Mouse (Mus musculus) hindbrain, postnatal 0 days (tissue): ENCODE data around the gene Wnt6. TPM values are rescaled to one million over a fixed set of nuclear protein-coding genes. Genes with fewer than 3 reads are reported as not detected.

ENCODE experiments used
- ATAC-seq: fragments of 200-750 bp; cut with Nextera tagmentation; 2 replicates; pipeline ENCODE4 v1.8.0; 2017; ENCODE audit warnings: mild to moderate bottlenecking, moderate TSS enrichment, moderate library complexity
- DNase-seq: peaks from one replicate; pipeline ENCODE4 v3.0.0-alpha.2; 2015; ENCODE audit warnings: low spot score
- H3K27ac ChIP-seq: fragments of 300-500 bp; sonication (generic); 2 replicates; pipeline ENCODE4 v1.5.1; 2014; ENCODE audit warnings: mild to moderate bottlenecking
- H3K27me3 ChIP-seq: fragments of 300-500 bp; sonication (generic); 2 replicates; pipeline ENCODE4 v1.6.1; 2014; ENCODE audit warnings: low read length, mixed read lengths; ENCODE audit not compliant: insufficient read depth
- H3K36me3 ChIP-seq: fragments of 300-500 bp; sonication (generic); 2 replicates; pipeline ENCODE4 v1.6.1; 2014; ENCODE audit warnings: low read length, mixed read lengths; ENCODE audit not compliant: insufficient read depth
- H3K4me1 ChIP-seq: fragments of 300-500 bp; sonication (generic); 2 replicates; pipeline ENCODE4 v1.6.1; 2014; ENCODE audit warnings: antibody characterized with exemption, low read length, mixed read lengths; ENCODE audit not compliant: insufficient read depth
- H3K4me2 ChIP-seq: fragments of 300-500 bp; sonication (generic); 2 replicates; pipeline ENCODE4 v1.6.1; 2014; ENCODE audit warnings: low read depth, mild to moderate bottlenecking, low read length, moderate library complexity, mixed read lengths
- H3K4me3 ChIP-seq: fragments of 300-500 bp; sonication (generic); 2 replicates; pipeline ENCODE4 v1.5.1; 2014; ENCODE audit warnings: low read length
- H3K9ac ChIP-seq: fragments of 300-500 bp; sonication (generic); replicated peaks from 2 replicates; pipeline ENCODE4 v1.6.1; 2014; ENCODE audit warnings: mild to moderate bottlenecking, low read length, moderate library complexity, mixed read lengths
- H3K9me3 ChIP-seq: fragments of 300-500 bp; sonication (generic); 2 replicates; pipeline ENCODE4 v1.6.1; 2016; ENCODE audit warnings: low read length, mixed read lengths
- CTCF ChIP-seq: IDR thresholded peaks from 2 replicates; pipeline ENCODE4 v1.5.1; 2016; ENCODE audit warnings: antibody characterized with exemption, control low read depth, low read depth
- WGBS: fragments of 180-500 bp; shearing (Covaris S2); extraction: QIAGEN DNeasy Blood & Tissue Kit; methylation state at CpG from one replicate; pipeline ENCODE4 v1.1.7; 2014; 5-methylcytosine and 5-hydroxymethylcytosine counted together
- polyA plus RNA-seq: library from polyadenylated mRNA; unstranded; fragments of >200 nt; fragmentation: Nextera tagmentation; extraction: Ambion mirVana; gene quantifications from 2 replicates; pipeline ENCODE4 v1.2.1, GENCODE M21; 2015
- total RNA-seq: library from RNA; depleted of rRNA; stranded (reverse); fragments of >200 nt; gene quantifications from 2 replicates; pipeline ENCODE4 v1.2.3, GENCODE M21; 2014

Wnt6 gene
- total and polyA plus RNA-seq, 2 experiments from 2014 or later = 7.4 to 11.2 TPM

- 0 out of 2 replicates have a peak, but pooled peaks have one; percentile 6 for ATAC-seq
- peaks cover 20% of the 10 kb centered on the region for H3K4me1 ChIP-seq
These were observed 22.9 kb downstream of the Wnt6 start for GRCm38 (mm10) chr1:74794487-74795144.

GRCm38 (mm10) chr1:74795145-74795529, 23.4 kb downstream of the Wnt6 start:
- 0% methylated on average over 5 of the region's 11 CpGs for WGBS
- ATAC-seq = no peak
- Histone ChIP-seq H3K9me3 (no peaks in the 10 kb centered on the region), H3K27ac (no peak overlapping the region), H3K9ac (no peak overlapping the region), H3K4me2 (peak overlapping the region; percentile 53; the same call in 1 of the 2 replicates), H3K36me3 (no peaks in the 10 kb centered on the region), H3K4me3 (no peak overlapping the region), H3K4me1 (peaks cover 20% of the 10 kb centered on the region), H3K27me3 (peaks cover 41% of the 10 kb centered on the region)
- TF ChIP-seq CTCF = no peak
- DNase-seq = no peak

More at GRCm38 (mm10) chr1:74794487-74795144, 22.9 kb downstream of the Wnt6 start:
- H3K4me3 ChIP-seq = peak overlapping the region; percentile 27
- peak overlapping the region; percentile 24; the same call in 1 of the 2 replicates for H3K9ac ChIP-seq
- H3K9me3 ChIP-seq = no peaks in the 10 kb centered on the region
- WGBS = 1% methylated on average over 34 of the region's 38 CpGs
- H3K27me3 ChIP-seq = peaks cover 42% of the 10 kb centered on the region
- peak; percentile 35 for DNase-seq
- H3K4me2 ChIP-seq = peak overlapping the region; percentile 53
- no peak overlapping the region for H3K27ac ChIP-seq
- H3K36me3 ChIP-seq = no peaks in the 10 kb centered on the region
- TF ChIP-seq CTCF = no peak

GRCm38 (mm10) chr1:74797459-74797858, 25.8 kb downstream of the Wnt6 start:
- Histone ChIP-seq H3K4me1 (peaks cover 11% of the 10 kb centered on the region; the same call in 1 of the 2 replicates), H3K27me3 (peaks cover 40% of the 10 kb centered on the region), H3K4me3 (no peak overlapping the region), H3K9me3 (no peaks in the 10 kb centered on the region), H3K36me3 (no peaks in the 10 kb centered on the region), H3K27ac (no peak overlapping the region), H3K9ac (no peak overlapping the region), H3K4me2 (no peak overlapping the region)
- WGBS = 20% methylated on average over 5 of the region's 5 CpGs
- ATAC-seq = peak; percentile 86
- DNase-seq = peak; percentile 90
- TF ChIP-seq CTCF = no peak

DNA sequence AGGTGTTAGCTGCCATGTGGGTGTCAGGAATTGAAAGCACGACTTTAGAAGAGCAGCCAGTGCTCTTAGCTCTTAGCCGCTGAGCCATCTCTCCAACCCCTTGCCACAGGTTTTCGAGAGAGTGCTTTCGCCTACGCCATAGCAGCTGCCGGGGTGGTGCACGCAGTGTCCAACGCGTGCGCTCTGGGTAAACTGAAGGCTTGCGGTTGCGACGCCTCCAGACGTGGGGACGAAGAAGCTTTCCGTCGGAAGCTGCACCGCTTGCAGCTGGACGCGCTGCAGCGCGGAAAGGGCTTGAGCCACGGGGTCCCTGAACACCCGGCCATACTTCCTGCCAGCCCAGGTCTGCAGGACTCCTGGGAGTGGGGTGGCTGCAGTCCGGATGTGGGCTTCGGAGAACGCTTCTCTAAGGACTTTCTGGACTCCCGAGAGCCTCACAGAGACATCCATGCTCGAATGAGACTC, 28.8 kb downstream of the Wnt6 start:
- Histone ChIP-seq H3K4me1 (0 out of 2 replicates have a peak, but pooled peaks cover 3% of the 10 kb centered on the region), H3K27me3 (peaks cover 48% of the 10 kb centered on the region), H3K9ac (0 out of 2 replicates have a peak overlapping the region, but pooled peaks have one; percentile 17), H3K9me3 (no peaks in the 10 kb centered on the region), H3K4me3 (peak overlapping the region; percentile 21), H3K4me2 (peak overlapping the region; percentile 42), H3K27ac (0 out of 2 replicates have a peak overlapping the region, but pooled peaks have one; percentile 15), H3K36me3 (no peaks in the 10 kb centered on the region)
- ATAC-seq (no peak), DNase-seq (no peak)
- no peak for TF ChIP-seq CTCF
- WGBS = 1% methylated on average over 29 of the region's 29 CpGs

DNA sequence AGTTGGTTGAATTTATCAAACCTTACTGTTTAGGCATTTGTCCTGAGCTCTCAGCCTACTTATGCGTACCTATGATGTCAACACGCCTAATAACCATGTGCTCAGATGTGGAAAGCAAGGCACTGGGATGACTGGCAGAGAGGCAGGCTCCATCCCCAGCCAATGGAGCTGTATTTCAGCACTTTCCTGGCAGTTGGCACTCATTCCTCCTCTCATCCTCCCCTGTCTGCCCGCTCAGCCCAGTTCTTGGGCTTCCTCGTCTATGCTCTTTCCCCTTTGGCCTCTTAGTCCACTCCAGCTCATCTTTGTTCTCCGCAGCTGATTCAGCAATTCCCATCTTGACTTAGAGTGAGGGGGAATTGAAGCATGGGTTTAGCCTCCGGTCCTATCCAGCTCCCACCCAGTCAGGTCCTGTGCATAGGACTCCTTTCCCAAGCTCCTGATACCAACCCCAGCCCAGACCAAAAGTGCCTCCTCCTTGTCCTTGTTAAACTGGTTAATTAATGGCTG, 30.0 kb downstream of the Wnt6 start:
- Histone ChIP-seq H3K9ac (no peak overlapping the region), H3K4me1 (0 out of 2 replicates have a peak, but pooled peaks cover 3% of the 10 kb centered on the region), H3K27me3 (peaks cover 50% of the 10 kb centered on the region), H3K36me3 (no peaks in the 10 kb centered on the region), H3K27ac (no peak overlapping the region), H3K4me3 (no peak overlapping the region), H3K9me3 (no peaks in the 10 kb centered on the region), H3K4me2 (no peak overlapping the region)
- DNase-seq = no peak
- 30% methylated on average over 6 of the region's 6 CpGs for WGBS
- TF ChIP-seq CTCF = no peak
- no peak for ATAC-seq

DNA sequence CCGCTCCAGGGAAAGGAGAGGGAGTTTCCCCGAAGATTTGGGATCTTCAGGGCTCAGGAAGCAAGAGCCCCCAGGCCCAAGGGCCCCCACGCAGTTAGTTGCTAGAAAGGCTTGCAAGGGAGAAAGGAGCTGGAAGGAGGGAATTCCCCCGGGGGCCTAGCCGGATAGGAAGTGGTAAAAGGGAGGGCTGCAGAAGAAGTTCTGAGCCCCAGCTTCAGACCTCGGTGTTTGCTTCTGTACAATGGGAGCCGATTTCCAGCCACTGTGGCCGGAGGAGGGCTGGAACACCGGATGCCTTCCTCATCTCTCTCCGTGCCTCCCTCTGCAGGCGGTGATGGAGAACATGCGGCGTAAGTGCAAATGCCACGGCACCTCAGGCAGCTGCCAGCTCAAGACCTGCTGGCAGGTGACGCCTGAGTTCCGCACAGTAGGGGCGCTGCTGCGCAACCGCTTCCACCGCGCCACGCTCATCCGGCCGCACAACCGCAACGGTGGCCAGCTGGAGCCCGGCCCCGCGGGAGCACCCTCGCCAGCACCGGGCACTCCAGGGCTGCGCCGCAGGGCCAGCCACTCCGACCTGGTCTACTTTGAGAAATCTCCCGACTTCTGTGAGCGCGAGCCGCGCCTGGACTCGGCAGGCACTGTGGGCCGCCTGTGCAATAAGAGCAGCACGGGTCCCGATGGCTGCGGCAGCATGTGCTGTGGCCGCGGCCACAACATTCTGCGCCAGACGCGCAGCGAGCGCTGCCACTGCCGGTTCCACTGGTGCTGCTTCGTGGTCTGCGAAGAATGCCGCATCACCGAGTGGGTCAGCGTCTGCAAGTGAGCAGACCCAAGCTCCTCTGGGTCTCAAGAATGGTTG, 31.3 kb downstream of the Wnt6 start:
- H3K9ac ChIP-seq = peak overlapping the region; percentile 41
- H3K36me3 ChIP-seq = no peaks in the 10 kb centered on the region
- ATAC-seq (peak; percentile 58), DNase-seq (peak; percentile 81)
- peaks cover 50% of the 10 kb centered on the region for H3K27me3 ChIP-seq
- no peaks in the 10 kb centered on the region for H3K9me3 ChIP-seq
- 1% methylated on average over 57 of the region's 57 CpGs for WGBS
- peak; percentile 69 for TF ChIP-seq CTCF
- H3K4me3 ChIP-seq = peak overlapping the region; percentile 39
- H3K4me1 ChIP-seq = 0 out of 2 replicates have a peak, but pooled peaks cover 14% of the 10 kb centered on the region
- peak overlapping the region; percentile 64 for H3K27ac ChIP-seq
- peak overlapping the region; percentile 76 for H3K4me2 ChIP-seq
